Mouse (Mus musculus): ENCODE measurements around the gene Dsel.

The Dsel gene

DNA sequence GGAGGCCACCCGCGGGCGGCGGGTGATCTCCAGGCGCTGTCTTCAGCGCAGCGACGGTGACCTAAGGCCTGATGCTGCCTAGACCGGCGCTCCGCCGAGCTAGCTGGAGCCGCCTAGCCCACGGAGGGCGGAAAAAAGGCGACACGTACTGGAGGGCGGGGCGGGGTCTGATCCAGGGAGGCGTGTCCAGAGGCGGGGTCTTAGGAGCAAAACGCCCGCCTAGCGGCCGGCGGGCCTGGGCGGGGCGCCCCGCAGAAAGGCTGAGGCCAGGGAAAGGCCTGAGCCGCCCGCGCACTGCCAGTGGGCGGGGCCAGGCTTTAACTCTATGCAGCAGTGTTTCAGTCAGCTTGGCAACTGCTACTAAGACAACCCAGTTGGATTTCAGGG is at the start of gene Dsel:
TSS of gene Dsel (minus strand) at position 140 of the 387 bp plus-strand sequence.
- peak; percentile 88 to 93 for DNase-seq

DNA sequence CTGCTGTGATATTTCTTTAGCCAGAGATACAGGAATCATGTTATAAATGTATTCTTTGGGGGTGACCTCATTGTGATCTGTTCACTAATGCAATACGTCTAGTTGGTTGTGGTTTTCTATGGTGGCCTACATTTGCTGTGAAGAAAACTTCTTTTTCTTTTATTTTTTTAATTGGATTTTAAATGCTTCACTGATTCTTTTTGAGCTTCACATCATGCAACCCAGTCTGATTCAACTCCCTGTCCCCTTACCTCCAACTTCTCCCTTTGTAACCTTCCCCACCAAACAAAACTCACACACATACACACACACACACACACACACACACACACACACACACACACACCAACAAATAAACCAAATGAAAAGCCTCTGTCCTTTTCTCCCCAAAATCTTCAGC is 46.7 kb upstream of the Dsel start:
- DNase-seq = no peak

DNA sequence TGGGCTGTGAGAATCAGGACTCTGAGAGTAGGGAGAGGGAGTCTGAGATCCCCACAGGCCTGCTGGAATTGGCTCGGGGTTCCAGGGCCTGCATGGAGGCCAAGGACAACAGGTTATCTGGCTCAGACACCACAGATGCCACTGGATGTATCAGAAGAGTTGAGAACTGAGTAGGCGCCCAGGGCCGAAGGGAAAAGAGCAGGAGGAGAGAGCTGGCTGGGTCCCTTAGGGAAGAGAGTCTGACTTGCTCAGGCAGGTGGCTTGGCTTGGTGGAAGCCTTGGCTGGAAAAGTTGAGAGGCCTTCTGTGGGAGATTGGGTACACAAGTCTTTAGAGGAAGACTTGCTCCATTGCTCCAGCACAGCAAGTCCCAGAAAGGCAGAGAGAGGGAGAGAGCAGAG is 18.6 kb upstream of the Dsel start:
- DNase-seq = no peak

DNA sequence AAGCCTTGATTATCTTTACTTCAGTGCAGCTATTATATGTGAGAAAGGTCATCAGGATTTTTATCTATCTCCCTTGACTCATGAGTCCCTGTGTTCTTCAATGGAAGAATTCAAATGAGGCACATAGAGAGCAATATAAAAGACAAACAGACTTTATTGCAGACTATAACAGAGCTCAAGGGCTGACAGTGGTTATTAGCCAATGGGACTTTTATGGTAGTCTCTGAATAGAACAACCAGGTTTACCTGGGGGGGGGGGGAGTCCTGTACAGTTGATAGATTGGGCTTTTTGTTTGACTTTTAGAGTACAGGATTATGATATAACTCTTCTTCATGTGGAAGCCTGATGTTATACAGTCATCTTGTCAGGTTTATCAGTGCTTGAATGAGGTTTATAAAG is 11.1 kb upstream of the Dsel start:
- no peak for DNase-seq

DNA sequence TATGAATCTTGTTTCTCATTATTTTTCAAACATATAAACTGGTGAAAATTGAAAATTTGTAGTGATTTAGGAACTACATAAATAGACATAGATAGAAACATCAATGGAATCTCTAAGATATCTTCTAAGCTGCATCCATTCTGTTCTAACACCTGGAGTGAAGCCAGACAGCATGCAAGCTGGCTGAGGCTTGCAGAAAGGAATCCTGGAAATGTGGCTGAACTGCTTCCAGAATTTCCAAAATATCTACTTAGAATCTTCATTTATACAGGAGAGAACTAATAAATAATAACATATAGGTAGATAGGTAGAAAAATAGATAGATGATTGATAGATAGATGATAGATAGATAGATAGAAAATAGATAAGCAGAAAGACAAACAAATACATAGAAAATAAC is 8.5 kb upstream of the Dsel start:
- DNase-seq = no peak

DNA sequence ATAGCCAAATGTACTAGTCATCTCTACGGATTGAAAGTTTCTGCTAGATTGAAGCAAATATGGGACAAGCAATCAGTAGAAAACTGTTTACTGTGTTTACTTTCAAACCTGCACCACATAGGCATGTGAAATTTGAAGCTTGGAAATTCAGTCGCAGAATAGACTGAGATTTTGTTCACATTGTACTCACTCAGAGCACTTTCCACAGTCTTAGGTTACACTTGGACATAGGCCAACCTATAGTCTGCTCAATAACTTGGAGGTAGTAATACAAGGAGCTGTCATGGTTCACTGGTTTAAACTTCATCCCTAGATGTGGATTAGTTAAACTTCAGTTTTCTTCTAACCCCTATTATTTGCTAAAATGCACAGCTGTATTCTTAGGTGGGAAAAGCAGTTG is 749 bp upstream of the Dsel start:
- DNase-seq = no peak

DNA sequence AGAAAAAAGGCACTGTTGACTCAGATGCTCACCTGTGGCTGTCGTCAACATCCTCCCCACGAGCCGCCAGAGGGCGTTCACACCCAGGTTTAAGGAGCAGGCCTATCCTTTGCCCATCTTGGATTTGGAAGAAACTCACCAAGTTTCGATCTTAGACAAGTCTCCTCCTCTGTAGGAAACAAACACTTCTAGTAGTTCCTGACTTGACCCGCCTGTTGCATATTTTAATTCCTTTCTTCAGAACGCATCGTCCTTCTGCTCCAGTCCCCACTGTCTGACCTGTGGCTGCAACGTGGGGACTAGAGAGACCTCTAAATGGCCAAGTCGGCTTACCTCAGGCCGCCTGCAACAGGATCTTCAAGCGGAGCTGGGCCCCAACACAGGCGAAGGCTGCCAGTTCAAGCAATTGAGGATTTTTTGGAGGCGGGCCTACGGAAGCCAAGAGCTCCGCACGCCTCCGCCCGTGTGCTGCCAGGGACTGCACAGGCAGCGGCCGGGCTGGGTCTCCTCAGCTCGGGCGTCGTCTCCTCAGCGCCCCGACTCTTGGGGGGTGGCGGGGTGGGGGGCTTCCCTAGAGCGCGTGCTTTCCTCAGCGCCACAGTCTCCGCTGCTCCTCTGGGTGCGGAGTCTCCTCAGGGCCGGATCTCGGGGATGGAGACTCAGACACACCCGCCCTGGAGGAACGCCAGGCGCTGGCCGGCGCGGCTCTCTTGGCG is 497 bp downstream of the Dsel start:
- DNase-seq = peak; percentile 59 to 81

DNA sequence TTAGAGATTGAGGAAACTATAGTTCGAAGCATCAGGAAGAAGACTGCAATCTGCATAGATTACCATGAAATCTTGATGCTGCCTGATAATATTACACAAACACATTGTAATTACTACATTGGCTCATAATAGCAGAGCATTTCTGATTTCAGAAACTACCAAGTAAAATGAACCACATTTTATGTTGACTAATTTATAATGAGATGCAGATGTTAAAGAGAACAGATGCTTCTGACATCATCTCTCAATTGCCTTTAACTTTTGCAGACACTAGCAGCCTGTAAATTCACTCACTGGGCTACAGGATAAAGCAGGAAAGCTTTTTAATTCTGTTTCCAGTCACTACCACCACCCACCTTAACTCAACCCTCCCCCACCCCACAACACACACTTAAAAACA is 6.9 kb downstream of the Dsel start:
- DNase-seq = no peak

DNA sequence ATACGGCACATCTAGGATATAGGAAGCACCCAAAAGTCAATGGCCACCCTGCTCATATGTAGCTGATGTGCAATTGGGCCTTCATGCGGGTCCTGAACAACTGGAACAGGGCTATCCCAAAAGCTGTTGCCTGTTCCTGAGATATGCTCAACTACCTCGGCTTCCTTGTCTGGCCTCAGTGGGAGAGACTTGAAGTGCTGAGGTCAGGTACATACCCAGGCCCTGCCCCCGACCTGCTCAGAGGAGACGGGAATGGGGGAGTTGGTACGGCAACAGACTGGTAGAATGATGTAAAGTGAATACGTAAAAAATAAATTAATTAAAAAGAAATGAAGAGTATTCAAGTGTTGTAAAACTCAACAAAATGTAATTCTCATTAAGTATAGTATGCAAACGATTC is 12.3 kb downstream of the Dsel start:
- DNase-seq = no peak

DNA sequence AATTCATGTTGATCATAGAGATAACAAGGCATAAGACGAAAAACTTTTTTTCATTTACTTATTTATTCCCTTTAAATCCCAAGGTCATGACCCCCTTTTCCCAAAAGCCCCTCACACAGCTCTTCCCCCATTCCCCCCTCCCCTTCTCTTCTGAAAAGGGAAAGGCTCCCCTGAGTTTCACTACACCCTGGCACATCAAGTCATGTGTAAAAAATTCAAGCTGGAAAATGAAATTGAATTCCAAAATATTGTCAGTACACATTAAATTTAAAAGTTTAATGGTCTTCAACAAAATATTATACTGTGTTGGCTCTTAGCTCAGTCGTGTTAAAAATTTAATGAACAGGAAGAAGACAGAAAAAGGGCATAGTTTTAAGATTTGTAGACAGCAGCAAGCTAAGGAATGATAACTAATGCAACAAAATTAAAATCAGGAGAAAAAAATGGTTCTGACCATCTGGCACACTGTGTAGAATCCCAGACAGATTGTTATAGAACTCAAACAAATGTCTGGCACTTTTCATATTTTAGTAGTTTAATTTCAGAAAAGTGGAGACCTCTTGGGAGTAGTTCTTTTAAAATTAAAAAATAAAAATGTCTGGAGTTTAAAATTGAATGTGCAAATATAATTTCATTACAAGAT is 31.0 kb downstream of the Dsel start:
- no peak for DNase-seq
